Comparison of ENCODE assay signal across 8 mouse cellular contexts in genomic region chr1:172357550-172357949, GRCm38 (mm10). TPM values are rescaled to one million over a fixed set of nuclear protein-coding genes. Genes with fewer than 3 reads are reported as not detected.
DNase-seq lines count a peak whose midpoint lies in the region; ATAC-seq lines count a peak whose summit lies in the region.

No protein-coding gene starts in this region.

- whole genome bisulfite sequencing in forebrain, embryonic 11.5 days = 12% methylated on average over 1 of the region's 1 CpGs

- H3K27me3 ChIP-seq in forebrain, embryonic 11.5 days (ENCODE audit: control insufficient read depth, insufficient read depth, low read length) = no peaks in the 10 kb centered on the region

- no peak overlapping the region for H3K4me2 ChIP-seq in forebrain, embryonic 11.5 days (ENCODE audit: low read depth, low read length, severe bottlenecking)

- no peak overlapping the region for H3K9ac ChIP-seq in forebrain, embryonic 11.5 days (ENCODE audit: low read length)

- H3K4me3 ChIP-seq in forebrain, embryonic 11.5 days (ENCODE audit: low read depth, low read length) = no peak overlapping the region

- H3K9me3 ChIP-seq in forebrain, embryonic 11.5 days (ENCODE audit: control insufficient read depth, low read length) = no peaks in the 10 kb centered on the region

- H3K27ac ChIP-seq in forebrain, embryonic 11.5 days (ENCODE audit: low read depth, low read length) = no peak overlapping the region

- intact Hi-C loops in heart, postnatal 25 days (cut with DNase I) = loop anchor here (2.0 kb wide), 1 partner anchor 311 kb away; no protein-coding TSS in a partner anchor

- H3K4me1 ChIP-seq in forebrain, embryonic 11.5 days (replicated peaks; ENCODE audit: control insufficient read depth, insufficient read depth, low read length) = peaks cover 5% of the 10 kb centered on the region; the same call in 1 of the 2 replicates

- no peaks in the 10 kb centered on the region for H3K36me3 ChIP-seq in forebrain, embryonic 11.5 days (ENCODE audit: control insufficient read depth, insufficient read depth, low read length)

- peak; percentile 61; the same call in 1 of the 2 replicates for ATAC-seq in forebrain, embryonic 11.5 days (replicated peaks; ENCODE audit: low FRiP score)

- DNase-seq in heart, adult 18-20 months = peak; percentile 36 to 74
- DNase-seq in heart, postnatal 25 days (ENCODE audit: low spot score) = no peak
- peak; percentile 78 for DNase-seq in CD4-positive, CD25-positive, alpha-beta regulatory T cell, adult 2 months (ENCODE audit: low read depth, low spot score)
- DNase-seq in c-Kit-positive CD71-negative TER-119-negative erythroid progenitor cells, embryonic 14.5 days (ENCODE audit: low read depth) = peak; percentile 34
- DNase-seq in forebrain, embryonic 11.5 days (ENCODE audit: low spot score) = peak; percentile 74
- DNase-seq in induced T-regulatory cell, adult 2 months (ENCODE audit: low read depth) = peak; percentile 72
- DNase-seq in lung, postnatal 10 days = peak; percentile 62
- peak; percentile 34 to 45 for DNase-seq in spleen, postnatal 36 days (ENCODE audit: low spot score in 2 of 2)

RNA-seq across cellular contexts. Expression of gene Kcnj10, which starts 16.5 kb away (rescaled TPM):
- under 1 TPM; 0.17 to 0.18 TPM for total RNA-seq in heart, adult 18-20 months (2021)
- total RNA-seq in heart, postnatal 25 days (2021) = under 1 TPM; 0.10 to 0.14 TPM
- polyA plus RNA-seq in forebrain, embryonic 11.5 days (2014; fragmentation: Nextera tagmentation; extraction: Ambion mirVana) = 0.69 and 0.73 TPM in 2 replicates

RNA-seq across cellular contexts. Expression of gene Pigm, which starts 18.8 kb away (rescaled TPM):
- 1 to 10 TPM; 3.2 to 4.2 TPM for total RNA-seq in heart, adult 18-20 months (2021)
- 1 to 10 TPM; 4.4 to 4.5 TPM for total RNA-seq in heart, postnatal 25 days (2021)
- polyA plus RNA-seq in forebrain, embryonic 11.5 days (2014; fragmentation: Nextera tagmentation; extraction: Ambion mirVana) = 13.7 and 14.8 TPM in 2 replicates

RNA-seq across cellular contexts. Expression of gene Kcnj9, which starts 28.4 kb away (rescaled TPM):
- total RNA-seq in heart, adult 18-20 months (2021) = not detected
- total RNA-seq in heart, postnatal 25 days (2021) = under 1 TPM in 1 of 2 experiments, not detected in 1; 0.06 TPM
- polyA plus RNA-seq in forebrain, embryonic 11.5 days (2014; fragmentation: Nextera tagmentation; extraction: Ambion mirVana) = 0.68 and 0.89 TPM in 2 replicates

RNA-seq across cellular contexts. Expression of gene Atp1a2, which starts 59.7 kb away (rescaled TPM):
- 100 to 1,000 TPM; 496 to 511 TPM for total RNA-seq in heart, adult 18-20 months (2021)
- 100 to 1,000 TPM; 600 to 610 TPM for total RNA-seq in heart, postnatal 25 days (2021)
- polyA plus RNA-seq in forebrain, embryonic 11.5 days (2014; fragmentation: Nextera tagmentation; extraction: Ambion mirVana) = 1.5 and 2.1 TPM in 2 replicates
